Mouse (Mus musculus) bone marrow, adult 2 months (tissue): ENCODE results near the gene Ciz1. TPM values are rescaled to one million over a fixed set of nuclear protein-coding genes. Genes with fewer than 3 reads are reported as not detected.

ENCODE experiments used
- H3K27ac ChIP-seq: fragments of 200-500 bp; 2 replicates; pipeline ENCODE4 v1.5.1; 2012; ENCODE audit warnings: low read depth, mild to moderate bottlenecking, control low read depth, inconsistent platforms, low read length; ENCODE audit not compliant: control insufficient read depth, poor library complexity, insufficient read depth
- H3K4me1 ChIP-seq: fragments of 200-500 bp; 2 replicates; pipeline ENCODE4 v1.6.1; 2011; ENCODE audit warnings: low read length; ENCODE audit not compliant: control insufficient read depth, insufficient read depth
- H3K4me3 ChIP-seq: fragments of 200-500 bp; replicated peaks from 2 replicates; pipeline ENCODE3; 2011; ENCODE audit warnings: mild to moderate bottlenecking, low read depth, low read length, control low read depth; ENCODE audit not compliant: control insufficient read depth
- CTCF ChIP-seq: fragments of 200-500 bp; IDR thresholded peaks from 2 replicates; pipeline ENCODE4 v1.5.1; 2011; ENCODE audit warnings: low read length, control low read depth; ENCODE audit not compliant: control insufficient read depth, insufficient read depth
- POLR2A ChIP-seq: fragments of 200-500 bp; IDR thresholded peaks from 2 replicates; pipeline ENCODE4 v1.6.1; 2011; ENCODE audit warnings: low read depth, mild to moderate bottlenecking, control low read depth, low read length, borderline replicate concordance; ENCODE audit not compliant: control insufficient read depth
- WGBS: fragments of 180-500 bp; shearing (Covaris S2); methylation state at CpG from one replicate; pipeline ENCODE4 v1.1.7; 2018; 5-methylcytosine and 5-hydroxymethylcytosine counted together
- polyA plus RNA-seq: library from polyadenylated mRNA; stranded (reverse); fragments of >200 nt; gene quantifications from 2 replicates; pipeline ENCODE4 v1.2.4, GENCODE M21; 2011; ENCODE audit warnings: low replicate concordance; ENCODE audit not compliant: missing spikeins, insufficient read depth, insufficient read length

The Ciz1 gene
- polyA plus RNA-seq, 1 experiment: 127 TPM

DNA sequence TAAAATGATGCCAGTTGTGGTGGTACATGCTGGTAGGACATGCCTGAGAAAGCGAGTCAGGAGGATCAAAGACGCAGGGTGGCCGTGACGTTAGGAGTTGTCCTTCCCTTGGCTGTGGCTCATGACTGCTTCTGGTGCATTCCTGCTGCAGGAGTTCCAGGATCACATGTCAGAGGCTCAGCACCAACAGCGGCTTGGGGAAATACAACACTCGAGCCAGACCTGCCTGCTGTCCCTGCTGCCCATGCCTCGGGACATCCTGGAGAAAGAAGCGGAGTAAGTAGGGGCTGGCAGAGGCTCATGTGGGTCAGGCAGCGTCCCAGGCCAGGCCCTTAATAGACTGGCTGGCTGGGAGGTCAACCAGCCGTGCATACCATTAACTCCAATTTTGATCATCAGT is 22.1 kb downstream of the Ciz1 start:
- H3K4me3 ChIP-seq: no peak overlapping the region
- TF ChIP-seq POLR2A: no peak
- no peak for TF ChIP-seq CTCF
- H3K27ac ChIP-seq: no peak overlapping the region
- H3K4me1 ChIP-seq: no peaks in the 10 kb centered on the region
- 91% methylated on average over 10 of the region's 10 CpGs for WGBS

DNA sequence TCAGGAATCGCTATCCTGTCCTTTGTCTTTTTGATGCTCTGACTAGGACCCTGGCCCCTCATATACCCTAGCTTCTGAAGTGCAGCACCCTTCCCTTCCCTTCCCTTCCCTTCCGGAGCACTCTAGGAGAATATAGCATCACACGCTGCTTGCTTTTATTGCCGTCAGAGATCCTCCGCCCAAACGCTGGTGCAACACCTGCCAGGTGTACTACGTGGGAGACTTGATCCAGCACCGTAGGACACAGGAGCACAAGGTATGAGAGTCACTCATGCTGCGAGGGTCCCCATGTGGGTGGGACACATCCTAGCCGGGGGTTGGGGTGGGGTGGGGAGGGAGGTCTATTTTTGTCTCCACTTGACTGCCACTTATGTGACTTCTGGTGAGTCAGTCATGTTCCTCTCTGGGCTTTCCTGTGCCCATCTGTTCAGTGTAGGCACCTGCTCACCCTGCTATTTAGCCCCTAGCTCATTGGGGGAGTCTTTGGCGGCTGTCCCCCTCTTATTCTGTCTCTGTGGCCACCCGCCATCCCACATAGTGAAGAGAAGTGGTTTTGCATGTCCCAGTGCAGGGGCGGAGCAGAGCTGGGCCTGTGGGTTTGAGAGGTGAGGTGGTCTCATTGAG is 23.3 kb downstream of the Ciz1 start:
- H3K4me3 ChIP-seq: no peak overlapping the region
- 85% methylated on average over 13 of the region's 13 CpGs for WGBS
- no peak overlapping the region for H3K27ac ChIP-seq
- TF ChIP-seq POLR2A (no peak), CTCF (no peak)
- H3K4me1 ChIP-seq: peaks cover under 1% of the 10 kb centered on the region; the same call in 1 of the 2 replicates

DNA sequence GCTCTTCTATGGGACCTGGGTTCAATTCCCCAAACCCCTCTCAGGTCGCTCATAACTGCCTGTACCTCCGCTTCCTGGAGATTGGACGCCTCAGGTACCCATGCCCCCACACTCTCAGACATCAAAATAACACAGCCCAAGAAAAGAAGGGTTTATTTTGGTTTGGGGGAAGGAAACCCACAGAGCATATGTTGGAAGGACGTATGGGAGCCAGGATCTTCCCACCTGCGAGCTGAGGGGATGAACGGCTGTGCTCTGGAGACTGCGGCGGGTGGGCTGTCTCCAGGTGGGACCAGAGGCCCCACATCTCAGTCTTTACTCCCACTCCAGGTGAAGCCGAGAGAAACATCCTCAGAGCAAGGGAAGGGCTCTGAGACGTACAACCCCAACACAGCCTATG is 24.8 kb downstream of the Ciz1 start:
- Histone ChIP-seq H3K4me3 (no peak overlapping the region), H3K27ac (no peak overlapping the region), H3K4me1 (peaks cover 4% of the 10 kb centered on the region)
- TF ChIP-seq POLR2A: no peak
- no peak for TF ChIP-seq CTCF
- WGBS: 90% methylated on average over 10 of the region's 10 CpGs

DNA sequence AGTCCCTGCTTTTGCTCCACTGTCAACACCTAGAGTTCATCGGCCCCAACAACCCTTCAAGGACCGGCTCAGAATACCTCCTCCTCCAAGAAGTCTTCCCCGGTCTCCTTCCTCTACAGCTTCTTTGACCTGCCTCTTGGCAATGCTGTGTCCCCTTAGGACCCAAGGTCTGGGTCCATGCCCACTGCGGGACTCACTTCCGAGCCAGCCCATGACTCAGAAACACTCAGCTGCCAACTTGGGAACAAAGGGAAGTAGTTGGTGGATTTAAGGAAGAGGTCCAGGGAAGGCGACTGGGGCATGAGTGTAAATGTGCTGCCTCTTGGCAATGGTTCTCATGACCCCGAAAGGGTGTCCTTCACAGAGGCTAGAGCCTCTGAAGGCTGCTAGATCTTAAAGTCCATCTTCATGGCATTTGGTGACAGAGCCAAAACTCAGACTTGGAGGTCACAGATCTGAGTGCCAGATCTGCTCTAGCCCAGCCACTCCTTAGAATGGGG is 27.9 kb downstream of the Ciz1 start:
- H3K4me3 ChIP-seq: no peak overlapping the region
- H3K4me1 ChIP-seq: peaks cover 4% of the 10 kb centered on the region
- 81% methylated on average over 7 of the region's 7 CpGs for WGBS
- TF ChIP-seq CTCF (no peak), POLR2A (no peak)
- H3K27ac ChIP-seq: no peak overlapping the region

DNA sequence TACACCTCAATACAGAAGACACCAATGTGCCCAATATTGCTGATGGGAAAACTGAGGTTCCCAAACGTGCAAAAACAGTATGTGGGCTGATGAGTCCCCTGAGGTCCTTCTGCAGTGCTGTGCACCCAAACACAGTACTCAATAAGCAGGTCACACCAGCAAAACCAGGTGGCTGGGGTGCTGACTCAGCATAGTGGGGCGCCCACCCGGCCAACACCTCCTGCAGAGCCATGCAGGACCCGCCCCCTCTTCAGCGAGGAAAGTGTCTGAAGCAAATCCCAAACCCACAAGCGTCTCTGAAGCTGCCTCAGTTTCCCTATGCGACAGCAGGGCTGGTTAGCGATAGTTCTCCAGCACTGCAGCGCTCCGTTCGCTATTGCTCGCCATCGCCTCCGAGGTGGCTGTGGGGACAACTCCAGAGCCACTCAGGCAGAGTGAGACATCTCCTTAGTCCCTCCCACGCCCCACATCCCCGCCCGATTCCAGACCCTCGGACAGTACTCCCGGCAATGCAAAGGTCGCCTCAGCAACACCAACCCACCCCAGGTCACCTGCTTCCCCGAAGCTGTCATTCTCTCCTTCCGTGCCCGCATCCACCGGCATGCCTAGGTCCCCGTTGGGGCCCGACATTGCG is 29.1 kb downstream of the Ciz1 start:
- TF ChIP-seq CTCF: no peak
- TF ChIP-seq POLR2A: no peak
- peaks cover 4% of the 10 kb centered on the region for H3K4me1 ChIP-seq
- peak overlapping the region; percentile 59 for H3K27ac ChIP-seq
- WGBS: 1% methylated on average over 27 of the region's 27 CpGs
- peak overlapping the region; percentile 76 for H3K4me3 ChIP-seq

DNA sequence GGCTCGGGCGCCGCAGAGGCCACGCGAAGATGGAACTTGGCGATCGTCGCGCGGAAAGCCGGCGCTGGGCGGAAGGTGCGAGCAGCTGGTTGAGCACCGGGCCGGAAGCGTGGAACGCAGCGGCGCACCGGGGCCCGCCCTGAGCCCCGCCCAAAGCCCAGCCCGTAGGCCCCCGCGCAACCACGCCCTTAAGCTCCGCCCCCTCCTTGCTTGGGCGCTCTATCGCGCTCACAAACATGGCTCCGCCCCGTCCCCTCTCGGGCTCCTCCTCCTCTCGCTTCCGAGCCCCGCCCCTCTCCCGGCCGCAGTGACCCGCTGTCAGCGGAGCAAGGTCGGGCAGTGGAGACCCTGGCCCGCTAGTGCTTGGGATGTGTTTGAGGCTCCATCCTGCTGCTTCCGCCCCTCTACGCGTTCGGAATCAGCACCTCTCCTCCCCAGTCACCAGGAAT is 29.7 kb downstream of the Ciz1 start, which contains the start of gene 1110008P14Rik:
Gene 1110008P14Rik, minus strand, starts transcription at position 164 of the 449 bp plus-strand sequence.
- Histone ChIP-seq H3K4me1 (peaks cover 4% of the 10 kb centered on the region), H3K4me3 (peak within 1 kb of the TSS; percentile 76), H3K27ac (peak within 1 kb of the TSS; percentile 59)
- TF ChIP-seq CTCF: no peak
- peak; percentile 62; the same call in 1 of the 2 replicates for TF ChIP-seq POLR2A
- WGBS: under 1% methylated on average over 47 of the region's 47 CpGs

DNA sequence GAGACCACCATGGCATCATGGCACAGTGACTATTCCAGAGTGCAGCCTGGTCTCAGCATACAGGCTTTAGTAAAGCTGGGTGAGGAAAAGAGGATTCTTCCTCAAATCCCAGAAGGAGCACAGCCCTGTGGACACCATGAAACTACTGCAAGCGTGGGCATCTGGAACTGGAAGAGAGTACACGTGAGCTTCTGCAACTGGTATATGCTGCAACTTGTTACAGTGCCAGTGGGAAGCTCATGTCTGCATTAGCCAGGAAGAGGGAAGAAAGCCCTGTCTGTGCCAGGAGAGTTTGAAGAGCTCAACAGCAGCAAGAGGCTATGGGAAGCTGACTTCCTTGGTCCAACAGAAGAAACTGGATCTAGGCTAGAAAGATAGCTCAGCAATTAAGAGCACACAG is 30.6 kb downstream of the Ciz1 start:
- Histone ChIP-seq H3K4me1 (peaks cover 4% of the 10 kb centered on the region), H3K4me3 (no peak overlapping the region), H3K27ac (no peak overlapping the region)
- WGBS: 57% methylated on average over 2 of the region's 2 CpGs
- TF ChIP-seq CTCF: no peak
- no peak for TF ChIP-seq POLR2A

DNA sequence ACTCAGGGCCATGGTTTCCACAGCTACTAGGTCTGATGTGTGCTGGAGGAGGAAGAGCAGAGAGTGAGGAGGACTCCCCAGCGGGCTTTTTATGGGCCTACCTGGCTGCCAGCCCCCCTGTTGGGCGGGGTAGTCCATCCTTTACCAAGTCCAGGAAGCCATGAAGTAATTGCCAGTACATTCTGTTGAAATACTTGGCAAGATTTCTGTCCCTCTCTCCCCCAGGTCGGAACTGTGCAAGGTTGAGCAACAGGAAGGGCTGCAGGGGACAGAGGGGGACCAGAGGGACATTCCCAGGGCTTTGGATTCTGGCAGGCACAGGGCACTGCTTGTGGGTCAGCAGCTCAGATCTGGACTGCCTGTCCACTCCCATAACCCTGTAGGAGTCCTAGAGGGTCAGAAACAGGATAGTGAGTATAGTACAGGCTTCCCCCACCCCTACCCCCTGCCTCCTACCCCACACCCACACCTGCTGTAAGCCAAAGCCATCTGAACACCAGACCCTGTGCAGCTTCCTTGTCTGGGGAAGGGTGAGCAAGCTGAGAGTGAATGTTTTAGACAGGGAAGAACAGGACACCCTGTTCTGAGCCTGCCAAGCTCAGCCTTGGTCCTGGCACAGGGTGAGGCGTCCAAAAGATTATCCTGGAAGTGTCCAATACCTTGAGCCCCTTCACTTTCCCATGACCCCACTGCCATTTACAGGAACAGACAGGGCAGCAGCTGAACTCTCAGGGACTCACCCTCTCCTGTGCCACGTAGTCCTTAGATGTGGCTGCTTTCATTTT is 35.8 kb downstream of the Ciz1 start, which contains the start of gene Lcn2:
Gene Lcn2, minus strand, starts transcription at position 547 of the 785 bp plus-strand sequence.
- H3K4me1 ChIP-seq: no peaks in the 10 kb centered on the region; the same call in 1 of the 2 replicates
- H3K4me3 ChIP-seq: peak within 1 kb of the TSS; percentile 62
- H3K27ac ChIP-seq: peak within 1 kb of the TSS; percentile 88
- WGBS: 32% methylated on average over 5 of the region's 5 CpGs
- TF ChIP-seq POLR2A: no peak
